Mouse (Mus musculus) small intestine, adult 2 months (tissue): ENCODE data around the gene Ndufv3. TPM values are rescaled to one million over a fixed set of nuclear protein-coding genes. Genes with fewer than 3 reads are reported as not detected.
"Not testable (repeated sequence)": the region's sequence is repeated elsewhere in the genome, so short reads cannot be mapped to it uniquely, and the experiment has no call there.

Source experiments
- H3K27ac ChIP-seq: fragments of 200-500 bp; 2 replicates; pipeline ENCODE4 v1.5.1; 2012; ENCODE audit warnings: low read depth, low read length, control low read depth, inconsistent platforms; ENCODE audit not compliant: insufficient read depth
- H3K27me3 ChIP-seq: fragments of 200-500 bp; 2 replicates; pipeline ENCODE4 v1.6.1; 2012; ENCODE audit warnings: mild to moderate bottlenecking, moderate library complexity, low read length, inconsistent platforms; ENCODE audit not compliant: control insufficient read depth, insufficient read depth
- H3K36me3 ChIP-seq: fragments of 200-500 bp; 2 replicates; pipeline ENCODE4 v1.6.1; 2012; ENCODE audit warnings: mild to moderate bottlenecking, low read length, control low read depth, inconsistent platforms; ENCODE audit not compliant: control insufficient read depth, insufficient read depth
- H3K4me1 ChIP-seq: fragments of 200-500 bp; 2 replicates; pipeline ENCODE4 v1.6.1; 2012; ENCODE audit warnings: low read length, inconsistent platforms, mixed read lengths; ENCODE audit not compliant: control insufficient read depth, insufficient read depth, insufficient read length
- H3K4me3 ChIP-seq: fragments of 200-500 bp; 2 replicates; pipeline ENCODE4 v1.5.1; 2012; ENCODE audit warnings: low read depth, mild to moderate bottlenecking, control low read depth, inconsistent platforms, low read length, moderate library complexity
- CTCF ChIP-seq: fragments of 200-500 bp; IDR thresholded peaks from 2 replicates; pipeline ENCODE4 v1.5.1; 2012; ENCODE audit warnings: low read depth, mild to moderate bottlenecking, control low read depth, inconsistent platforms, low read length, moderate library complexity, mixed read lengths; ENCODE audit not compliant: insufficient replicate concordance, insufficient read length; ENCODE audit errors: extremely low read depth
- POLR2A ChIP-seq: fragments of 200-500 bp; IDR thresholded peaks from 2 replicates; pipeline ENCODE4 v1.6.1; 2012; ENCODE audit warnings: low read depth, mild to moderate bottlenecking, control low read depth, inconsistent platforms, low read length, moderate library complexity
- WGBS: fragments of 180-500 bp; shearing (Covaris S2); methylation state at CpG from one replicate; pipeline ENCODE4 v1.1.7; 2018; 5-methylcytosine and 5-hydroxymethylcytosine counted together
- polyA plus RNA-seq: library from polyadenylated mRNA; depleted of rRNA; stranded (reverse); fragments of >200 nt; gene quantifications from 2 replicates; pipeline ENCODE4 v1.2.3, GENCODE M21; 2012

Ndufv3 gene
- polyA plus RNA-seq, 1 experiment, result 168 TPM

GRCm38 (mm10) chr17:31529314-31529713, 9.4 kb downstream of the Ndufv3 start:
- Histone ChIP-seq H3K27ac (no peak overlapping the region), H3K27me3 (no peaks in the 10 kb centered on the region), H3K4me1 (no peaks in the 10 kb centered on the region), H3K36me3 (peaks cover 40% of the 10 kb centered on the region), H3K4me3 (peak overlapping the region; percentile 27; the same call in 1 of the 2 replicates)
- peak; percentile 59; the same call in 1 of the 2 replicates for TF ChIP-seq CTCF
- no peak for TF ChIP-seq POLR2A
- WGBS, result 25% methylated on average over 15 of the region's 15 CpGs

- Histone ChIP-seq H3K27ac (no peak overlapping the region), H3K27me3 (no peaks in the 10 kb centered on the region), H3K4me3 (no peak overlapping the region), H3K4me1 (no peaks in the 10 kb centered on the region), H3K36me3 (peaks cover 31% of the 10 kb centered on the region)
- no peak for TF ChIP-seq CTCF
- no peak for TF ChIP-seq POLR2A
- WGBS, result 90% methylated on average over 14 of the region's 14 CpGs
These were observed 11.7 kb downstream of the Ndufv3 start for GRCm38 (mm10) chr17:31531441-31532158.

GRCm38 (mm10) chr17:31532331-31532730, 12.4 kb downstream of the Ndufv3 start:
- WGBS, result 82% methylated on average over 4 of the region's 4 CpGs
- H3K27me3 ChIP-seq, H3K4me3 ChIP-seq: not testable (repeated sequence)

GRCm38 (mm10) chr17:31535358-31535757, 15.4 kb downstream of the Ndufv3 start:
- no peaks in the 10 kb centered on the region for H3K4me1 ChIP-seq
- no peak for TF ChIP-seq CTCF
- TF ChIP-seq POLR2A, result no peak
- no peaks in the 10 kb centered on the region for H3K27me3 ChIP-seq
- WGBS, result 44% methylated on average over 4 of the region's 4 CpGs
- H3K36me3 ChIP-seq, result peaks cover 14% of the 10 kb centered on the region
- no peak overlapping the region for H3K4me3 ChIP-seq
- no peak overlapping the region for H3K27ac ChIP-seq

More at GRCm38 (mm10) chr17:31532331-31532730, 12.4 kb downstream of the Ndufv3 start:
- H3K4me1 ChIP-seq, H3K27ac ChIP-seq: not testable (repeated sequence)
- H3K36me3 ChIP-seq, result peaks cover 24% of the 10 kb centered on the region

- Histone ChIP-seq H3K27me3 (no peaks in the 10 kb centered on the region), H3K4me3 (no peak overlapping the region), H3K4me1 (no peaks in the 10 kb centered on the region), H3K36me3 (peaks cover 10% of the 10 kb centered on the region), H3K27ac (no peak overlapping the region)
- WGBS, result 47% methylated on average over 8 of the region's 8 CpGs
- TF ChIP-seq CTCF (no peak), POLR2A (no peak)
These were observed 16.1 kb downstream of the Ndufv3 start for GRCm38 (mm10) chr17:31535871-31536629.

GRCm38 (mm10) chr17:31540101-31540500, 20.2 kb downstream of the Ndufv3 start:
- no peak for TF ChIP-seq CTCF
- no peak for TF ChIP-seq POLR2A
- no peaks in the 10 kb centered on the region for H3K36me3 ChIP-seq
- H3K27ac ChIP-seq, result no peak overlapping the region
- H3K4me3 ChIP-seq, result no peak overlapping the region
- no peaks in the 10 kb centered on the region for H3K27me3 ChIP-seq
- H3K4me1 ChIP-seq, result no peaks in the 10 kb centered on the region
- 57% methylated on average over 3 of the region's 3 CpGs for WGBS

GRCm38 (mm10) chr17:31540809-31541459, 21.0 kb downstream of the Ndufv3 start:
- WGBS, result 77% methylated on average over 4 of the region's 4 CpGs
- TF ChIP-seq POLR2A, result no peak
- TF ChIP-seq CTCF, result no peak
- H3K27me3 ChIP-seq, result no peaks in the 10 kb centered on the region
- H3K27ac ChIP-seq, result no peak overlapping the region
- no peak overlapping the region for H3K4me3 ChIP-seq
- no peaks in the 10 kb centered on the region for H3K36me3 ChIP-seq
- no peaks in the 10 kb centered on the region for H3K4me1 ChIP-seq
